Mouse (Mus musculus) heart, adult 2 months (tissue): Measurements from ENCODE around the gene Nectin4. TPM values are rescaled to one million over a fixed set of nuclear protein-coding genes. Genes with fewer than 3 reads are reported as not detected.

Source experiments
- DNase-seq, 2 experiments: peaks; one replicate each; pipeline ENCODE4 v3.0.0; 2021
- H3K27ac ChIP-seq: fragments of 200-600 bp; 2 replicates; pipeline ENCODE4 v1.8.1; 2022
- H3K27me3 ChIP-seq: fragments of 200-500 bp; 2 replicates; pipeline ENCODE4 v1.6.1; 2012; ENCODE audit warnings: mild to moderate bottlenecking, low read length, inconsistent platforms, mixed read lengths; ENCODE audit not compliant: control insufficient read depth, insufficient read depth
- H3K36me3 ChIP-seq: fragments of 200-500 bp; 2 replicates; pipeline ENCODE4 v1.6.1; 2012; ENCODE audit warnings: low read length, inconsistent platforms; ENCODE audit not compliant: control insufficient read depth, insufficient read depth
- H3K4me1 ChIP-seq: fragments of 200-500 bp; 2 replicates; pipeline ENCODE4 v1.6.1; 2011; ENCODE audit warnings: low read length; ENCODE audit not compliant: control insufficient read depth, insufficient read depth
- H3K4me3 ChIP-seq: fragments of 200-600 bp; 2 replicates; pipeline ENCODE4 v1.8.1; 2022
- H3K79me2 ChIP-seq: fragments of 200-500 bp; replicated peaks from 2 replicates; pipeline ENCODE4 v1.6.1; 2012; ENCODE audit warnings: mild to moderate bottlenecking, inconsistent platforms, low read length, moderate library complexity, mixed read lengths; ENCODE audit not compliant: control insufficient read depth, insufficient read depth
- H3K9ac ChIP-seq: fragments of 200-500 bp; 2 replicates; pipeline ENCODE4 v1.6.1; 2012; ENCODE audit warnings: low read depth, mild to moderate bottlenecking, control low read depth, inconsistent platforms, low read length, mixed read lengths
- CTCF ChIP-seq: fragments of 200-600 bp; IDR thresholded peaks from 2 replicates; pipeline ENCODE4 v1.8.1; 2022; ENCODE audit warnings: antibody characterized with exemption, mild to moderate bottlenecking, moderate library complexity
- EP300 ChIP-seq: fragments of 200-500 bp; IDR thresholded peaks from 2 replicates; pipeline ENCODE4 v1.6.1; 2011; ENCODE audit warnings: low read depth, low read length, control low read depth; ENCODE audit not compliant: insufficient read depth
- POLR2A ChIP-seq: fragments of 200-500 bp; IDR thresholded peaks from 2 replicates; pipeline ENCODE4 v1.6.1; 2011; ENCODE audit warnings: mild to moderate bottlenecking, low read depth, low read length, control low read depth; ENCODE audit not compliant: insufficient read depth
- WGBS: fragments of 180-500 bp; shearing (Covaris S2); methylation state at CpG from one replicate; pipeline ENCODE4 v1.1.7; 2018; 5-methylcytosine and 5-hydroxymethylcytosine counted together
- intact Hi-C: fragments of 180-260 bp; cut with DNase I; formaldehyde crosslinking; loops from one replicate; pipeline ENCODE4 v1.15.1; 2025
- polyA plus RNA-seq: library from polyadenylated mRNA; depleted of rRNA; stranded (reverse); fragments of >200 nt; gene quantifications from 2 replicates; pipeline ENCODE4 v1.2.3, GENCODE M21; 2012
- total RNA-seq, 2 experiments: library from RNA; stranded (reverse); gene quantifications; 2 replicates each; pipeline ENCODE4 v1.2.3; 2021

Gene Nectin4
- total and polyA plus RNA-seq, 3 experiments, result 0.13 to 0.23 (median 0.21) TPM

GRCm38 (mm10) chr1:171343922-171344677 lies 25.8 kb upstream of the Nectin4 start:
- no peak overlapping the region for H3K27ac ChIP-seq
- intact Hi-C loops, result no loop called here
- peaks cover 4% of the 10 kb centered on the region; the same call in 1 of the 2 replicates for H3K79me2 ChIP-seq
- H3K27me3 ChIP-seq, result no peaks in the 10 kb centered on the region
- H3K4me3 ChIP-seq, result no peak overlapping the region
- H3K36me3 ChIP-seq, result 0 out of 2 replicates have a peak, but pooled peaks cover 7% of the 10 kb centered on the region
- WGBS, result 59% methylated on average over 9 of the region's 9 CpGs
- H3K4me1 ChIP-seq, result peaks cover 7% of the 10 kb centered on the region
- H3K9ac ChIP-seq, result no peak overlapping the region
- DNase-seq, result peak; percentile 26 to 39
- TF ChIP-seq EP300 (no peak), CTCF (no peak), POLR2A (no peak)

DNA sequence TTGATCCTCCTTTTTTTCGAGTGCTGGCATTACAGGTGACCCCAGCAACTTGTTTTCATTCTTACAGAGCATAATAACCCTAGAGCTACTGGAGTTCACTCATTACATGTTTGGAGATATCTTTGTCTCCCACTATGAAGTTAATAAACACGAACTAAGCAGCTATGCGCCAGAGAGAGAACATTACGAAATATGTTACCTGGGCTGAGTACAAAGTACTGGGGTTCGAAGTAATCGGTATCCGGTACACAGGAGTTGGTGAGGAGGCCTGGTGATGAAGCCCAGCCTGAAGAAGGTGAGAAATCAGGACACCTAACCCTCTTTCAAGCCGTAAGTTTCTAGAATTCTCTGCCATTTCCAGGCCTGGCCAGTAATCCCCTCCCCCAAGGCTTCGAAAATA lies 25.2 kb upstream of the Nectin4 start:
- H3K27ac ChIP-seq, result no peak overlapping the region; the same call in 1 of the 2 replicates
- TF ChIP-seq POLR2A (no peak), CTCF (no peak), EP300 (no peak)
- intact Hi-C loops, result loop anchor here (1.0 kb wide), 1 partner anchor 15 kb away; the partner anchor contains the start of gene Dedd
- H3K27me3 ChIP-seq, result no peaks in the 10 kb centered on the region
- no peak for DNase-seq
- 63% methylated on average over 9 of the region's 9 CpGs for WGBS
- H3K79me2 ChIP-seq, result peaks cover 4% of the 10 kb centered on the region; the same call in 1 of the 2 replicates
- H3K36me3 ChIP-seq, result 0 out of 2 replicates have a peak, but pooled peaks cover 8% of the 10 kb centered on the region
- peaks cover 9% of the 10 kb centered on the region for H3K4me1 ChIP-seq
- peak overlapping the region; percentile 99 for H3K4me3 ChIP-seq
- no peak overlapping the region for H3K9ac ChIP-seq

DNA sequence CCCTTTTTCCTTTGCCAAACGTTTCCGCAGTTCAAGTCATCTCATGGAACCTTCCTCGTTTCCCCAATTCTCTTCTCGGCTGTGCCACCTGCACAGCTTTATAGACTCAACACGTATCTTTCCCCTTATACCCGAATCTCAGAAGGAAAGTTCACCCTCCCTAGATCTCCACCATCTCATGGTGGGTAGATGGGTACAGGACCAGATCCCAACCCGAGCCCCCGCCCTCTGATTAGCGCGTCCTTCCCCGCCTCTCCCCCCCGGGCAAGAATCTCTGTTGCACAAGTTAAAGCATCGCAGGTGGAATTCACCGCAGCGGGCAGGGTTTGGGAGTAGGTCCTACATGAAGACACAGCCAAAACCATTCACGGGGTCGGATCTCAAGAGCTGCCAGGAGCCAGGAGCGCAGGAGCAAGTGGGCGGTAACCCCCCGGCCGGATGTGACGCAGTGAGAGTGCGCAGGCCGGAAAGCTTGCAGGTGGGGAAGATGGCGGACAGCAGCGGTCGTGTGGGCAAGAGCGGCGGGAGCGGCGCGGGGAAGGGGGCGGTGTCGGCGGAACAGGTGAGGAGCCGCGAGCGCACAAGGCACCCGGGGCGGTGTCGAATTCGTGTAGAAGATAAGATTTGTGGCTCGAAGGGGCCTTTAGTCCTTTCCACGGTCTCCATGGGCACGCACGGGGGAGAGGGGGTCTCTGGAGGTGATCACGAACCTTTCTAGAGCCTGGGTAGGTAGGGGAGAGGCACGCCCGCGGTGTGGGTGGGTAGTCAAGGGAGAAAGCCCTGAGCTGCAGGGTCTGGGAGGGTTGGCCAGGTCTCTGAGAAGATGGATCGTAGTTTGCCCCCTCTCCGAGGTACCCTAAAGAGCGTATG lies 24.4 kb upstream of the Nectin4 start, which contains the start of the genes Nit1 and Pfdn2:
Gene Nit1 (minus strand): TSS at position 422 of the 870 bp plus-strand sequence.
Gene Pfdn2 (plus strand): TSS at position 446 of the 870 bp plus-strand sequence.
- under 1% methylated on average over 53 of the region's 53 CpGs for WGBS
- peak; percentile 91 to 93 for DNase-seq
- Histone ChIP-seq H3K27ac (peak within 1 kb of the TSS; percentile 83), H3K79me2 (peaks cover 5% of the 10 kb centered on the region), H3K9ac (peak within 1 kb of the TSS; percentile 83), H3K4me1 (peaks cover 9% of the 10 kb centered on the region), H3K36me3 (0 out of 2 replicates have a peak, but pooled peaks cover 8% of the 10 kb centered on the region), H3K4me3 (peak within 1 kb of the TSS; percentile 99), H3K27me3 (no peaks in the 10 kb centered on the region)
- intact Hi-C loops, result loop anchor here (1.0 kb wide), 1 partner anchor 16 kb away; the partner anchor contains the start of gene Dedd
- TF ChIP-seq EP300, result peak; percentile 78; the same call in 1 of the 2 replicates
- TF ChIP-seq POLR2A, result peak; percentile 87
- TF ChIP-seq CTCF, result no peak

- intact Hi-C loops, result no loop called here
- peak overlapping the region; percentile 99 for H3K4me3 ChIP-seq
- H3K9ac ChIP-seq, result peak overlapping the region; percentile 83
- WGBS, result 2% methylated on average over 14 of the region's 14 CpGs
- H3K36me3 ChIP-seq, result 0 out of 2 replicates have a peak, but pooled peaks cover 8% of the 10 kb centered on the region
- no peak for DNase-seq
- peaks cover 8% of the 10 kb centered on the region for H3K79me2 ChIP-seq
- H3K4me1 ChIP-seq, result peaks cover 9% of the 10 kb centered on the region
- TF ChIP-seq EP300, result no peak
- TF ChIP-seq CTCF, result no peak
- no peak for TF ChIP-seq POLR2A
- peak overlapping the region; percentile 83 for H3K27ac ChIP-seq
- H3K27me3 ChIP-seq, result no peaks in the 10 kb centered on the region
Observed at GRCm38 (mm10) chr1:171346095-171346450, 23.8 kb upstream of the Nectin4 start.

- Histone ChIP-seq H3K27ac (no peak overlapping the region), H3K4me3 (no peak overlapping the region), H3K36me3 (0 out of 2 replicates have a peak, but pooled peaks cover 8% of the 10 kb centered on the region), H3K79me2 (peaks cover 8% of the 10 kb centered on the region), H3K27me3 (no peaks in the 10 kb centered on the region), H3K4me1 (peaks cover 9% of the 10 kb centered on the region), H3K9ac (no peak overlapping the region)
- TF ChIP-seq EP300 (no peak), POLR2A (no peak), CTCF (no peak)
- peak in 1 of 2 experiments; percentile 31 for DNase-seq
- intact Hi-C loops, result no loop called here
- WGBS, result 65% methylated on average over 3 of the region's 3 CpGs
Observed at GRCm38 (mm10) chr1:171348665-171349064, 21.2 kb upstream of the Nectin4 start.
